Mouse (Mus musculus) cerebellum, adult 2 months (tissue): ENCODE measurements at regions not wholly inside any gene's neighbourhood (a gene's known extent, or its start where the extent isn't known, plus 50 kb on each side); places are given as distances from the start of the nearest gene placed in this dataset.

Experiments used
- CTCF ChIP-seq: fragments of 200-500 bp; IDR thresholded peaks from 2 replicates; pipeline ENCODE4 v1.5.1; 2011; ENCODE audit warnings: low read depth, mild to moderate bottlenecking, control low read depth, low read length, moderate library complexity, borderline replicate concordance; ENCODE audit not compliant: insufficient read depth
- POLR2A ChIP-seq: fragments of 200-500 bp; IDR thresholded peaks from 2 replicates; pipeline ENCODE4 v1.6.1; 2011; ENCODE audit warnings: low read length, control low read depth, borderline replicate concordance; ENCODE audit not compliant: insufficient read depth

DNA sequence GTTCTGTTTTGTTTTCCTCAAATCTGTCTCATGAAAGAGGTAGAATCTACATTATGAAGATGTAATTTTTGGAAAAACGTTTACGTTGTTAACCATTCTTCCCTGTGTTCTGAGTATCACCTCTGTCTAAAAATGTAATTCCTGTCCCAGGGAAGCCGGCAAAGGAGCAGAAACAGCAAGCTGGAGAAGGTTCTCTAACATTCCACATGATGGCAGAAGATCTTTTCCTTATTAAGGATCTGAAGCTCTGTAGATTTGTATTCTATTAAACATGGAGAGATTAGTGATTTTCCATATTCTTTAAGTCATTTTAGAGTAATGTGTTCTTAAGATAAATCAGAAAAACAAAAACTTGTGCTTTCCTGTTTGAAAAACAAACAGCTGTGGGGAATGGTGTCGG lies 802.9 kb upstream of the 4930412O13Rik start:
- TF ChIP-seq CTCF (no peak), POLR2A (no peak)
